Mouse (Mus musculus): ENCODE results near the gene Clvs2. TPM values are rescaled to one million over a fixed set of nuclear protein-coding genes. Genes with fewer than 3 reads are reported as not detected.
A peak's percentile ranks its signal among the peaks of the same experiment; 100 is the strongest.

Gene Clvs2
- not detected in 2 replicates for polyA plus RNA-seq (2014; fragmentation: Nextera tagmentation; extraction: Ambion mirVana)

DNA sequence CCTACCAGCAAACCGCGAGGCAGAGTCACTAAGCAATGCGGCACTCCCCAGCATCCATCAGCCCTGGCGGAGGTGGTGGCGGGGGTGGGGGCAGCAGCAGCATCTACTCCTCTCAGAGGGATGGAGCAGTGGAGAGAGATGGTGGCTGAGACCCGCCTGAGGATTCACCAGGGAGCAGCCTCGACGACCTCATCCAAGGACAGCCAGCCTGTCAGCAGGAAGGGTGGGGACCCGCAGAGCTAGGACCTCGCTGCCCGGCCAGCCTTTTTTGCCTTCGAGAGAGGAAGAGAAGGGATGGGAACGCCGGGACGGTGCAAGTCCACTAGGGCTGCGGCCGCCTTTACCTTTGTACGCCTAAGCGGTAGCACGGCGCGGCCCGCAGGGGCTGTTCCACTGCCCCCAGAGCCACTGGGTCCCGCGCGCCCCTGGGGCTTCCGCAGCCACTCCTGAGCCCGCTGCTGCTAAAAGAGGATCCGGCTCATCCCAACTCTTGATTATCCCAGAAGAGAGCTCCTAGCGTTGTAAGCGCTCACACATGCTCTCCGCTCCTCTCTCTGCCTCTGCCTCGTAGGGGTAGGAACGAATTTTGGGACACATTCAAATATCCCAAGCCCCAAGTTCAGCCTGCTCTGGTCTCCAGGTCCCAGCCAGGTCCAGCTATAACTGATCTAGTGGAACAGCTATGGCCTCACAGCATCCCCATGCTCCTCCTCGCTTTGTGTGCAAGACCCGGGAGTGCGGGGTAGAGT is at the start of gene Clvs2:
Gene Clvs2, minus strand, starts transcription at position 639 of the 749 bp plus-strand sequence.
- Histone ChIP-seq H3K27me3 (ENCODE audit: insufficient read depth, low read length) (peaks cover 8% of the 10 kb centered on the region; the same call in 1 of the 2 replicates), H3K36me3 (ENCODE audit: insufficient read depth) (no peaks in the 10 kb centered on the region), H3K9me3 (ENCODE audit: low read depth, low read length) (no peaks in the 10 kb centered on the region), H3K4me2 (peak within 1 kb of the TSS; percentile 64), H3K4me3 (ENCODE audit: low read depth, low read length) (peak within 1 kb of the TSS; percentile 33), H3K4me1 (ENCODE audit: insufficient read depth) (no peaks in the 10 kb centered on the region), H3K9ac (no peak within 1 kb of the TSS; the same call in 1 of the 2 replicates), H3K27ac (ENCODE audit: low read depth) (no peak within 1 kb of the TSS)
- DNase-seq: peak; percentile 26
- WGBS: 2% methylated on average over 37 of the region's 37 CpGs
- ATAC-seq (ENCODE audit: insufficient read depth): peak; percentile 70
- TF ChIP-seq CTCF (IDR thresholded peaks at IDR 0.05; ENCODE audit: low read depth): no peak

DNA sequence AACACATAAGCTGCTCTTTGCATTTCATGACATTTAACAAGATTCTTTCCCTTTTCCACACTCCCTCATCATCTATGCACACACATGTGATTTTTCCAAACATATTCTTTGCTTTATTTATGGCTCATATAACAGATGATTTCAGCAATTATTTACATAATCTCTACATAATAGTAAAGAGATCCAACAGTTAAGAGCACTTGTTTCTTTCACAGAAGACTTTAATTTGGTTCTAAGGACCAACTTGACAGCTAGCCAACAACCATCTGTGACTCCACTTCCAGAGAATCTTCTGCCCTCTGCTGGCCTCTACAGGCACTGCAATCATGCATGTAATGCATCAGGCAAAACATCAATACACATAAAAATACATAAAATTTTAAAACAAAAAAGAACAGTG is 28.6 kb upstream of the Clvs2 start:
- Histone ChIP-seq H3K4me2 (no peak overlapping the region), H3K9me3 (ENCODE audit: low read depth, low read length) (no peaks in the 10 kb centered on the region), H3K4me1 (ENCODE audit: insufficient read depth) (no peaks in the 10 kb centered on the region), H3K27ac (ENCODE audit: low read depth) (no peak overlapping the region), H3K27me3 (ENCODE audit: insufficient read depth, low read length) (no peaks in the 10 kb centered on the region), H3K36me3 (ENCODE audit: insufficient read depth) (no peaks in the 10 kb centered on the region), H3K9ac (no peak overlapping the region), H3K4me3 (ENCODE audit: low read depth, low read length) (no peak overlapping the region)
- ATAC-seq (ENCODE audit: insufficient read depth) (no peak), DNase-seq (peak; percentile 81)
- TF ChIP-seq CTCF (IDR thresholded peaks at IDR 0.05; ENCODE audit: low read depth): peak; percentile 58

DNA sequence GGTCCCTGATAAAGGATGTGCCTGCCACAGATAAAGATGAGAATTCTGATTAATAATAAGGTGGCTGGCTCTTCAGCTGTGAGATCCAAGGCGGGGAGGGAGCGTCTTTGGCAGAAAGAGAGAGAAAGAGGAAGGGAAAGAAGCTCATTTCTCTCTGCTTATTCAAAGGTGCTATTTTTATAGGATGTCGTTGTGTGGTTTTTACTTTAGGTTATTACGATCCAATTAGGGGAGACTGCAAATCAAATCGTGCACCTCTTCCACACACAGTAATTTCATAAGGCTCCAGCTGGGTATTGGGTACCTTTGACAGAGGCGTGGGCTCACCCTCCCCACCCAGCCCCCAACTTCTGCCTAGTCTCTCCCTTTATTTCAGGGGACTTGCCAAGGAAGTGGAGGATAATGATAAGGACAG is 985 bp downstream of the Clvs2 start:
- H3K36me3 ChIP-seq (ENCODE audit: insufficient read depth): no peaks in the 10 kb centered on the region
- H3K27ac ChIP-seq (ENCODE audit: low read depth): no peak overlapping the region
- WGBS: 19% methylated on average over 6 of the region's 6 CpGs
- H3K9ac ChIP-seq: no peak overlapping the region
- no peak overlapping the region for H3K4me3 ChIP-seq (ENCODE audit: low read depth, low read length)
- no peak for TF ChIP-seq CTCF (IDR thresholded peaks at IDR 0.05; ENCODE audit: low read depth)
- H3K4me1 ChIP-seq (ENCODE audit: insufficient read depth): no peaks in the 10 kb centered on the region
- H3K27me3 ChIP-seq (ENCODE audit: insufficient read depth, low read length): peaks cover 8% of the 10 kb centered on the region; the same call in 1 of the 2 replicates
- H3K4me2 ChIP-seq: peak overlapping the region; percentile 64; the same call in 1 of the 2 replicates
- ATAC-seq (ENCODE audit: insufficient read depth) (no peak), DNase-seq (no peak)
- H3K9me3 ChIP-seq (ENCODE audit: low read depth, low read length): no peaks in the 10 kb centered on the region

DNA sequence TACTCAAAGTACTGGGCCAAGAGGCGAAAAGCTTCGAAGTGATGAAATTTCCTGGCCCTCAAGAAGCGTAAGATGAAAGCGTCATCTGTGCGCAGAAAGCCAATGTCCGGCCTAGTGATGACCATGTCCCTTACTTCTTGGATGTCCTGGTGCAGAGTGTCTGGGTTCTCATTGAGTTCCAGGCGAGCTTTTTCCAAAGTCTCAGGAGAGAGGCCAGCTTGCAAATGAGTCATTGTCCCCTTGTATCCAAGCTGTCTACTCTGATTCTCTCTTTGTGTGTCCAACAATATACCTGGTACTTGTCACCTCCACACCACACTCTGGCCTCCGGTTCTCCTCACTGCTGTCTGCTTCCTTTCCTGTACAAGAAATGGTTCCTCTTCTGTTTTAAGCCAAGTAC is 1.9 kb downstream of the Clvs2 start:
- Histone ChIP-seq H3K27ac (ENCODE audit: low read depth) (no peak overlapping the region), H3K9ac (no peak overlapping the region), H3K36me3 (ENCODE audit: insufficient read depth) (no peaks in the 10 kb centered on the region), H3K27me3 (ENCODE audit: insufficient read depth, low read length) (peaks cover 8% of the 10 kb centered on the region; the same call in 1 of the 2 replicates), H3K4me1 (ENCODE audit: insufficient read depth) (no peaks in the 10 kb centered on the region), H3K9me3 (ENCODE audit: low read depth, low read length) (no peaks in the 10 kb centered on the region), H3K4me2 (no peak overlapping the region), H3K4me3 (ENCODE audit: low read depth, low read length) (no peak overlapping the region)
- 82% methylated on average over 8 of the region's 8 CpGs for WGBS
- no peak for TF ChIP-seq CTCF (IDR thresholded peaks at IDR 0.05; ENCODE audit: low read depth)
- ATAC-seq (ENCODE audit: insufficient read depth) (no peak), DNase-seq (no peak)

DNA sequence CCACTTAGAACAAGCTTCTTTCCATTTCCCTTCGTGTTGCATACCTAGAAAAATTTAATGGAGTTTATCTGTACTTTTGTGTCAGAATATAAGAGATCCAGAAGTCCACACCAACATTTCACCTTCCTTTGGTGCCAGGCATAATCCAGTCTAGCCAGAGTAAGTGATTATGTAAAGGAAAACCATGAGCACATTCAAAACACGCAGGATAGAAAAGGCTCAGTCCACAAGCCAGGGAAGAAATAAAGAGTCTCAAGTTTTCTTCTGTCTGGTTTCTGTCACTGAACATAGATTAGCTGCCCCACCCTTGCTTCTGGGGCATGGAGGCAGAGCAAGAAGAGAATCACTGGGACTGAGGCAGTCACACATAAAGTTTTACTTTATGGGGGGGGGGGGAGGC is 8.4 kb downstream of the Clvs2 start:
- Histone ChIP-seq H3K4me1 (ENCODE audit: insufficient read depth) (no peaks in the 10 kb centered on the region), H3K27me3 (ENCODE audit: insufficient read depth, low read length) (no peaks in the 10 kb centered on the region), H3K36me3 (ENCODE audit: insufficient read depth) (no peaks in the 10 kb centered on the region), H3K4me3 (ENCODE audit: low read depth, low read length) (no peak overlapping the region), H3K4me2 (no peak overlapping the region), H3K27ac (ENCODE audit: low read depth) (no peak overlapping the region), H3K9ac (no peak overlapping the region), H3K9me3 (ENCODE audit: low read depth, low read length) (no peaks in the 10 kb centered on the region)
- ATAC-seq (ENCODE audit: insufficient read depth) (no peak), DNase-seq (no peak)
- WGBS: 62% methylated on average over 2 of the region's 2 CpGs
- no peak for TF ChIP-seq CTCF (IDR thresholded peaks at IDR 0.05; ENCODE audit: low read depth)

DNA sequence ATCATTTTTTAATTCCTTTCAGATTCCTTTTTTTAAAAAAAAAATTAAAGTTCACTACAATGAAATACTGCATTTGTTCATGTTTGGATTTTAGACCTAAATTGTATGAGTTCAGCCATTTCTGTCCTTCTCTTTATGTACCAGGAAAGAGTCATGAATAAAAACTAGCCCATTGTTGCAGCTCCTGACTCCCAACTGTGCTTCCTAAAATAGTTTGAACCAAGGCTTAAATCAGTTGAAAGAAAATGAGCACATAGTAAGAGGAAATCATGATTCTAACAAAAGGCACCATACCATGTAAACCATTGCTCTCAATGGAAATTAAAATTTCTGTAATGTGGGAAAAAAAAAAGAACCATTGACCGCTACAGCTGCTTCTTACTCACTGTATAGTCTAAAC is 11.4 kb downstream of the Clvs2 start:
- H3K36me3 ChIP-seq (ENCODE audit: insufficient read depth): no peaks in the 10 kb centered on the region
- H3K4me1 ChIP-seq (ENCODE audit: insufficient read depth): no peaks in the 10 kb centered on the region
- H3K9ac ChIP-seq: no peak overlapping the region
- H3K4me2 ChIP-seq: no peak overlapping the region
- ATAC-seq (ENCODE audit: insufficient read depth) (no peak), DNase-seq (no peak)
- WGBS: 89% methylated on average over 1 of the region's 1 CpGs
- no peaks in the 10 kb centered on the region for H3K27me3 ChIP-seq (ENCODE audit: insufficient read depth, low read length)
- H3K9me3 ChIP-seq (ENCODE audit: low read depth, low read length): no peaks in the 10 kb centered on the region
- H3K27ac ChIP-seq (ENCODE audit: low read depth): no peak overlapping the region
- H3K4me3 ChIP-seq (ENCODE audit: low read depth, low read length): no peak overlapping the region
- TF ChIP-seq CTCF (IDR thresholded peaks at IDR 0.05; ENCODE audit: low read depth): no peak

DNA sequence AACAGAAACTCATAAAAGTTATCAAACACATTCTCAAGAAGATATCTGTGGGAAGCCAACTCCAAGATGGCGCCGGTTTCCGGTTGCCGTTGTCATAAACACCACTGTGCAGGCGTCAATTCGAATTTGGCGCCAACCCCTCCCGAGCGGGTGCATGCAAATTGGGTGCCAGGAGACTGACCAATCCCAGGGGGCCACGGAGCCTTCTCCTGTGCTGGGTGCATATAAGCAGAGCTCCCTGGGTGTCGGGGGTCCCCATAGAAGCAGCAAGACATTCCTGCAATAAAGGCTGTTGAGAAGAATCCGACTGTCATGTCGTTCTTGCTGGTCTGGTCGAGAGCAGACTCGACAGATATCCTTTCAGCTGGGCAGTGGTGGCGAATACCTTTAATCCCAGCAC is 31.8 kb downstream of the Clvs2 start:
- Histone ChIP-seq H3K36me3 (ENCODE audit: insufficient read depth) (no peaks in the 10 kb centered on the region), H3K4me1 (ENCODE audit: insufficient read depth) (no peaks in the 10 kb centered on the region), H3K9ac (no peak overlapping the region), H3K4me3 (ENCODE audit: low read depth, low read length) (no peak overlapping the region), H3K9me3 (ENCODE audit: low read depth, low read length) (no peaks in the 10 kb centered on the region), H3K27me3 (ENCODE audit: insufficient read depth, low read length) (no peaks in the 10 kb centered on the region), H3K27ac (ENCODE audit: low read depth) (no peak overlapping the region), H3K4me2 (no peak overlapping the region)
- DNase-seq (no peak), ATAC-seq (ENCODE audit: insufficient read depth) (no peak)
- WGBS: 90% methylated on average over 16 of the region's 16 CpGs
- TF ChIP-seq CTCF (IDR thresholded peaks at IDR 0.05; ENCODE audit: low read depth): no peak
